In genomic region chr9:65757826-65758225, GRCm38 (mm10) we compare ENCODE assay signal across 26 mouse cellular contexts.
DNase-seq lines count a peak whose midpoint lies in the region; ATAC-seq and TF ChIP-seq lines count a peak whose summit lies in the region.
"Had no signal": no experiment of that assay in that cellular context is flagged by ENCODE, and none has a peak within 500 bp of the region (broad histone marks: within the 10 kb centered on the region; RNA-seq: fewer than 3 reads in every experiment).

No protein-coding gene starts in this region.

- 23% methylated on average over 3 of the region's 3 CpGs for WGBS in heart, embryonic 13.5 days
- 26% methylated on average over 3 of the region's 3 CpGs for WGBS in heart, postnatal 0 days
- whole genome bisulfite sequencing in hindbrain, embryonic 16.5 days = 64% methylated on average over 3 of the region's 3 CpGs

- ATAC-seq in heart, embryonic 13.5 days (ENCODE audit: extremely low read depth, insufficient number of reproducible peaks, low FRiP score, low TSS enrichment) = no peak
- no peak for ATAC-seq in heart, postnatal 0 days (ENCODE audit: insufficient read depth, low read depth)
- ATAC-seq in hindbrain, embryonic 16.5 days = no peak
- ATAC-seq: activated CD4-positive, CD25-positive, alpha-beta regulatory T cell, adult 4 months; forebrain, embryonic 14.5 days; forebrain, postnatal 0 days; intestine, postnatal 0 days had no signal

- peaks cover 38% of the 10 kb centered on the region for H3K4me1 ChIP-seq in heart, embryonic 13.5 days
- peaks cover 20% of the 10 kb centered on the region; the same call in 1 of the 2 replicates for H3K4me1 ChIP-seq in heart, postnatal 0 days (ENCODE audit: control insufficient read depth, insufficient read depth)
- peaks cover 7% of the 10 kb centered on the region for H3K4me1 ChIP-seq in hindbrain, embryonic 16.5 days (ENCODE audit: control insufficient read depth, insufficient read depth, low read depth, low read length)

- peaks cover 1% of the 10 kb centered on the region; the same call in 1 of the 2 replicates for H3K36me3 ChIP-seq in heart, embryonic 13.5 days
- no peaks in the 10 kb centered on the region for H3K36me3 ChIP-seq in heart, postnatal 0 days (replicated peaks; ENCODE audit: control insufficient read depth, insufficient read depth, low read length)
- no peaks in the 10 kb centered on the region for H3K36me3 ChIP-seq in hindbrain, embryonic 16.5 days (ENCODE audit: control insufficient read depth, insufficient read depth, low read length)

- no peak for TF ChIP-seq CTCF in heart, postnatal 0 days (IDR thresholded peaks at IDR 0.05; ENCODE audit: low read depth)

- H3K4me3 ChIP-seq in heart, embryonic 13.5 days = no peak overlapping the region
- no peak overlapping the region for H3K4me3 ChIP-seq in heart, postnatal 0 days (ENCODE audit: low read depth, low read length)
- no peak overlapping the region for H3K4me3 ChIP-seq in hindbrain, embryonic 16.5 days (ENCODE audit: low read length)
- H3K4me3 ChIP-seq: forebrain, embryonic 10.5 days; gastrocnemius, adult 2 months had no signal

- intact Hi-C loops in heart, postnatal 25 days (cut with DNase I) = loop anchor here (5.0 kb wide), 1 partner anchor 34 kb away; no protein-coding TSS in a partner anchor
- intact Hi-C loops in heart, postnatal 14 days (cut with DNase I) = loop anchor here (10.0 kb wide), 1 partner anchor 67 kb away; the partner anchor contains the start of gene Zfp609

- no peak overlapping the region for H3K9ac ChIP-seq in heart, embryonic 13.5 days
- no peak overlapping the region for H3K9ac ChIP-seq in heart, postnatal 0 days (replicated peaks; ENCODE audit: low read depth, low read length)
- no peak overlapping the region for H3K9ac ChIP-seq in hindbrain, embryonic 16.5 days (ENCODE audit: low read depth, low read length)
- H3K9ac ChIP-seq: forebrain, postnatal 0 days; hindbrain, embryonic 14.5 days had no signal

- no peak for TF ChIP-seq EP300 in heart, postnatal 0 days (IDR thresholded peaks at IDR 0.05; ENCODE audit: low read depth)

- DNase-seq in heart, adult 11 months = peak; percentile 35
- no peak for DNase-seq in heart, postnatal 25 days (ENCODE audit: low spot score)
- no peak for DNase-seq in heart, adult 8-10 months (ENCODE audit: low spot score)
- DNase-seq in heart, postnatal 0 days (ENCODE audit: low spot score) = peak; percentile 52
- no peak for DNase-seq in heart, postnatal 14 days
- no peak for DNase-seq in right cerebral cortex, postnatal 14 days
- DNase-seq: adrenal gland, adult 8-10 months; adrenal gland, postnatal 25 days; B cell, adult 2 months; cerebellum, adult 18-20 months; cerebellum, adult 9-10 months; cerebellum, postnatal 14 days; forebrain, postnatal 0 days; gastrocnemius, adult 2 months; gastrocnemius, postnatal 14 days; heart, postnatal 36 days; kidney, adult 2 months had no signal

- H3K9me3 ChIP-seq in heart, embryonic 13.5 days = no peaks in the 10 kb centered on the region
- no peaks in the 10 kb centered on the region for H3K9me3 ChIP-seq in heart, postnatal 0 days (replicated peaks; ENCODE audit: control insufficient read depth, low read length)
- no peaks in the 10 kb centered on the region for H3K9me3 ChIP-seq in hindbrain, embryonic 16.5 days (ENCODE audit: control insufficient read depth, low read length)
- H3K9me3 ChIP-seq: forebrain, embryonic 10.5 days; G1E had no signal

- no peak overlapping the region for H3K4me2 ChIP-seq in heart, embryonic 13.5 days
- no peak overlapping the region for H3K4me2 ChIP-seq in heart, postnatal 0 days (ENCODE audit: low read depth, low read length)
- H3K4me2 ChIP-seq in hindbrain, embryonic 16.5 days (ENCODE audit: low read length) = no peak overlapping the region
- H3K4me2 ChIP-seq: hindbrain, embryonic 14.5 days had no signal

- peak overlapping the region; percentile 45 for H3K27ac ChIP-seq in heart, embryonic 13.5 days (replicated peaks)
- H3K27ac ChIP-seq in heart, postnatal 0 days (ENCODE audit: low read depth) = no peak overlapping the region
- H3K27ac ChIP-seq in hindbrain, embryonic 16.5 days (ENCODE audit: low read depth, low read length) = no peak overlapping the region
- H3K27ac ChIP-seq: forebrain, embryonic 10.5 days; gastrocnemius, adult 2 months; hindbrain, embryonic 14.5 days had no signal

- H3K27me3 ChIP-seq in heart, embryonic 13.5 days (replicated peaks) = no peaks in the 10 kb centered on the region
- no peaks in the 10 kb centered on the region for H3K27me3 ChIP-seq in heart, postnatal 0 days (ENCODE audit: control insufficient read depth, insufficient read depth, low read length)
- H3K27me3 ChIP-seq in hindbrain, embryonic 16.5 days (replicated peaks; ENCODE audit: control insufficient read depth, insufficient read depth, low read length) = no peaks in the 10 kb centered on the region
- H3K27me3 ChIP-seq: CH12.LX had no signal

Comparison
In these comparisons a context has a peak if more than half of its experiments do, and no peak if none do; other contexts are left out.
1. DNase-seq: peak in heart, adult 11 months (single experiment) and heart, postnatal 0 days (single experiment); none in heart, postnatal 25 days (single experiment), heart, adult 8-10 months (single experiment), heart, postnatal 14 days (0 of 2) and right cerebral cortex, postnatal 14 days (single experiment).